Mouse (Mus musculus) midbrain, embryonic 16.5 days (tissue): ENCODE measurements around the gene Masp1. TPM values are rescaled to one million over a fixed set of nuclear protein-coding genes. Genes with fewer than 3 reads are reported as not detected.

Source experiments
- ATAC-seq: fragments of 200-750 bp; cut with Nextera tagmentation; 2 replicates; pipeline ENCODE4 v1.8.0; 2017; ENCODE audit warnings: moderate TSS enrichment
- H3K27ac ChIP-seq: fragments of 300-500 bp; sonication (generic); 2 replicates; pipeline ENCODE4 v1.5.1; 2014; ENCODE audit warnings: mild to moderate bottlenecking, low read length, mixed read lengths
- H3K27me3 ChIP-seq: fragments of 300-500 bp; sonication (generic); 2 replicates; pipeline ENCODE4 v1.6.1; 2014; ENCODE audit warnings: low read depth, low read length, mixed read lengths; ENCODE audit not compliant: control insufficient read depth, insufficient read depth
- H3K36me3 ChIP-seq: fragments of 300-500 bp; sonication (generic); 2 replicates; pipeline ENCODE4 v1.6.1; 2014; ENCODE audit warnings: mild to moderate bottlenecking, low read length, moderate library complexity, mixed read lengths; ENCODE audit not compliant: control insufficient read depth, insufficient read depth
- H3K4me1 ChIP-seq: fragments of 300-500 bp; sonication (generic); 2 replicates; pipeline ENCODE4 v1.6.1; 2014; ENCODE audit warnings: mild to moderate bottlenecking, low read length, mixed read lengths; ENCODE audit not compliant: control insufficient read depth, insufficient read depth
- H3K4me2 ChIP-seq: fragments of 300-500 bp; sonication (generic); 2 replicates; pipeline ENCODE4 v1.6.1; 2014; ENCODE audit warnings: mild to moderate bottlenecking, low read length, mixed read lengths
- H3K4me3 ChIP-seq: fragments of 300-500 bp; sonication (generic); 2 replicates; pipeline ENCODE4 v1.5.1; 2014; ENCODE audit warnings: low read depth, mild to moderate bottlenecking, low read length, moderate library complexity, mixed read lengths
- H3K9ac ChIP-seq: fragments of 300-500 bp; sonication (generic); 2 replicates; pipeline ENCODE4 v1.6.1; 2014; ENCODE audit warnings: low read depth, low read length, mixed read lengths
- H3K9me3 ChIP-seq: fragments of 300-500 bp; sonication (generic); replicated peaks from 2 replicates; pipeline ENCODE4 v1.6.1; 2014; ENCODE audit warnings: mild to moderate bottlenecking, low read length, mixed read lengths; ENCODE audit not compliant: control insufficient read depth, poor library complexity, severe bottlenecking
- WGBS: fragments of 180-500 bp; shearing (Covaris S2); extraction: QIAGEN DNeasy Blood & Tissue Kit; methylation state at CpG from one replicate; pipeline ENCODE4 v1.1.7; 2014; 5-methylcytosine and 5-hydroxymethylcytosine counted together
- polyA plus RNA-seq: library from polyadenylated mRNA; unstranded; fragments of >200 nt; fragmentation: Nextera tagmentation; extraction: Ambion mirVana; gene quantifications from 2 replicates; pipeline ENCODE4 v1.2.1, GENCODE M21; 2015

The Masp1 gene
- 26.8 and 29.6 TPM in 2 replicates for polyA plus RNA-seq

DNA sequence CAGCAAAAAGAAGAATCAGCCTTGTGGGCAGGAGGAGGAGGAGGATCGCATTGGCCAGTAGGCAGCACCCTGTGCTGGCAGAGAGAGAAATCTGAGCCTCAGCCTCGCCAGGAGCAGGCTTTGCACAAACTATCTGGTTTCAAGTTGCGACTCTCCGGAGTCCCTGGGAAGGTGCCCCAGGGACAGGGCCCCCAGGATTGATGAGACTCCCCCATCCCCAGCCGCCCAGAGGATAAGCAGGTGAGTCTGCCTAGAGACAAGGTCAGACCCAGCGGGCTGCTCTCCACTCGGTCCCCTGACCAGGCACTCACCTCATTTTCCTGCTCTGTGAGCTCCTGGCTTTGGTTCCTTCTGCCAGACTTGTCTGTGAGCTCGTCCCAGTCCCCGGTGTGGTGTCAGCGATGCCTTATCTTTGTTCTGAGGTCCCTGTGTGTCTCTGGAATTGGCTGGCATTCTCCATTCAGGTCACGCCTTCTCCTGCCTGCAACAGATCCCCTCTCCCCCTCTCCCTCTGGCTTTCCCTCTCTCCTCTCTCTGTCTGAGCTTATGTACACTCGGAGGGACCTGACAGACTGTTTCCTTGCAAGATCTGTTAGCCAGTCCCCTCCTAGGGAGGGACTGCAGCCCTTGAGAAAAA lies at the start of gene Masp1, which contains the start of gene Rtp4:
TSS of gene Masp1 (minus strand) at position 581 of the 637 bp plus-strand sequence.
TSS of gene Rtp4 (plus strand) at position 57 of the 637 bp plus-strand sequence.
- Histone ChIP-seq H3K27ac (peak within 1 kb of the TSS; percentile 90), H3K27me3 (no peaks in the 10 kb centered on the region), H3K9me3 (peaks cover 2% of the 10 kb centered on the region; the same call in 1 of the 2 replicates), H3K9ac (peak within 1 kb of the TSS; percentile 75), H3K4me1 (peaks cover 32% of the 10 kb centered on the region), H3K4me3 (peak within 1 kb of the TSS; percentile 49), H3K36me3 (no peaks in the 10 kb centered on the region), H3K4me2 (peak within 1 kb of the TSS; percentile 74)
- WGBS: 0% methylated on average over 12 of the region's 12 CpGs
- ATAC-seq: peak; percentile 84

DNA sequence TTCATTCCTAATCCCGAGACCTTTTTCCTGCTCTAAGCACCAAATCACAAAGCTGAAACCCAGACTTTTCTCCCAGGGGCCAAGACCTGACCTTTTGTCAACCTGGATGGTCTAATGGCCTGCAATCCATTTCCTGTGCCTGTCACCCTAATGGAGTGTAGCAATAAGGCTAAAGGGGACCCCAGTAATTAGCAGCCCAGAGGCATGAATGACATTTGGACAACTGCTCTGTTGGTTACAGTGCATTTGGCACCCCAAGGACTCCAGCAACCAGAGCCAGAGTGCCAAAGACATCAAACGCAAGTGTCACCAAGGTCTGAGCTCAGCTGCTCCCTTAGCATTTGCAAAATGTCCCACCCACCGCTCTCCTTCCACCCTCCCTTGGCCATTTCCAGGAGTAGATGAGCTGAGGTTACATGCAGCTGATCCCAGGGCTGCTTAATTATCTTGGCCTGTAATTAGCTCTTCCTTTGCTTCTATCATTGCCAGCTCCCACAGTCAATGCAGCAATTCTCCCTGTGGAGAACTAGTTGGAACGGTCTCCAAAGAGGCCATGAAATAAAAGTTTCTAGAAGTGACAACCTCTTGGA lies 47.8 kb upstream of the Masp1 start:
- H3K27me3 ChIP-seq: no peaks in the 10 kb centered on the region
- 76% methylated on average over 4 of the region's 4 CpGs for WGBS
- no peak overlapping the region for H3K27ac ChIP-seq
- H3K9ac ChIP-seq: no peak overlapping the region
- no peak overlapping the region for H3K4me2 ChIP-seq
- no peaks in the 10 kb centered on the region for H3K9me3 ChIP-seq
- no peak for ATAC-seq
- no peaks in the 10 kb centered on the region for H3K4me1 ChIP-seq
- H3K4me3 ChIP-seq: no peak overlapping the region
- H3K36me3 ChIP-seq: no peaks in the 10 kb centered on the region

- Histone ChIP-seq H3K9ac (no peak overlapping the region), H3K4me2 (no peak overlapping the region), H3K36me3 (no peaks in the 10 kb centered on the region), H3K4me1 (no peaks in the 10 kb centered on the region), H3K27ac (no peak overlapping the region), H3K4me3 (no peak overlapping the region), H3K27me3 (no peaks in the 10 kb centered on the region), H3K9me3 (no peaks in the 10 kb centered on the region)
- WGBS: 87% methylated on average over 2 of the region's 2 CpGs
- ATAC-seq: no peak
These were observed 37.1 kb upstream of the Masp1 start for GRCm38 (mm10) chr16:23557669-23558068.

- H3K4me2 ChIP-seq: no peak overlapping the region
- H3K36me3 ChIP-seq: no peaks in the 10 kb centered on the region
- 93% methylated on average over 5 of the region's 5 CpGs for WGBS
- no peaks in the 10 kb centered on the region; the same call in 1 of the 2 replicates for H3K27me3 ChIP-seq
- H3K27ac ChIP-seq: no peak overlapping the region
- H3K4me3 ChIP-seq: no peak overlapping the region
- H3K4me1 ChIP-seq: no peaks in the 10 kb centered on the region
- ATAC-seq: no peak
- no peak overlapping the region for H3K9ac ChIP-seq
- H3K9me3 ChIP-seq: no peaks in the 10 kb centered on the region
These were observed 36.6 kb upstream of the Masp1 start for GRCm38 (mm10) chr16:23557195-23557594.

GRCm38 (mm10) chr16:23554673-23555072 lies 34.1 kb upstream of the Masp1 start:
- Histone ChIP-seq H3K36me3 (no peaks in the 10 kb centered on the region), H3K27me3 (no peaks in the 10 kb centered on the region; the same call in 1 of the 2 replicates), H3K4me3 (no peak overlapping the region), H3K27ac (no peak overlapping the region), H3K9ac (no peak overlapping the region), H3K4me2 (no peak overlapping the region), H3K4me1 (no peaks in the 10 kb centered on the region), H3K9me3 (no peaks in the 10 kb centered on the region)
- 80% methylated on average over 5 of the region's 5 CpGs for WGBS
- ATAC-seq: no peak

DNA sequence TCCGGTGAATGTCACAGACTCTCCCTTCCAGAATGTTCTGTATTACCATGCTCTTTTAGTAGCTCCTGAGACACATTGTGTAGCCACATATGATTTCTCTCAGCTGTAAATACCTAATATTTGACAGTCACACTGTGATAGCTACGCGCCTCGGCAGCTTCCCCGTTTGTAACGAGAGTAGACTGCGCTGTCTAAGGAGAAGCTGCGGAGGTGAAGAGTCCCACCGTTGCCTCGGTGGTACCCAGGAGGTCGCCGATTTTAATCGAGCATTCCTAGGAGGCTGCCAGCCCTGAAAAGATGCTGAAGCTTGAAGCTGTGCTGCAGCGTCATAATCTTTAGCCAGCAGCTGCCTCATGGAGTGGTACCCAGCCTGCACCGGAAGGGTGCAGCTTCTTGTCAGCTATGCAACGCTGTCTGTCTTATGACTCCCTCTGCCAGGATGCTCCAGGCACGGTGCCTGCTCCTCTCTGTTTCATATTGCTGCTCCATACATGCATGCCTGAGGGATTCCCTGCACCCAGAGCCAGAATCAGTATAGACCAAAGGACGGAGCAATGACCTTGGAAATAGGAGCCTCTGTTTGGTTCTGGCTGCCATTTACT lies 30.5 kb upstream of the Masp1 start:
- H3K36me3 ChIP-seq: no peaks in the 10 kb centered on the region
- H3K4me2 ChIP-seq: no peak overlapping the region
- WGBS: 75% methylated on average over 18 of the region's 18 CpGs
- H3K27ac ChIP-seq: no peak overlapping the region
- H3K9me3 ChIP-seq: no peaks in the 10 kb centered on the region
- H3K4me1 ChIP-seq: no peaks in the 10 kb centered on the region
- 0 out of 2 replicates have a peak overlapping the region, but pooled peaks have one; percentile 14 for H3K9ac ChIP-seq
- H3K27me3 ChIP-seq: no peaks in the 10 kb centered on the region; the same call in 1 of the 2 replicates
- peak; percentile 69 for ATAC-seq
- no peak overlapping the region for H3K4me3 ChIP-seq

DNA sequence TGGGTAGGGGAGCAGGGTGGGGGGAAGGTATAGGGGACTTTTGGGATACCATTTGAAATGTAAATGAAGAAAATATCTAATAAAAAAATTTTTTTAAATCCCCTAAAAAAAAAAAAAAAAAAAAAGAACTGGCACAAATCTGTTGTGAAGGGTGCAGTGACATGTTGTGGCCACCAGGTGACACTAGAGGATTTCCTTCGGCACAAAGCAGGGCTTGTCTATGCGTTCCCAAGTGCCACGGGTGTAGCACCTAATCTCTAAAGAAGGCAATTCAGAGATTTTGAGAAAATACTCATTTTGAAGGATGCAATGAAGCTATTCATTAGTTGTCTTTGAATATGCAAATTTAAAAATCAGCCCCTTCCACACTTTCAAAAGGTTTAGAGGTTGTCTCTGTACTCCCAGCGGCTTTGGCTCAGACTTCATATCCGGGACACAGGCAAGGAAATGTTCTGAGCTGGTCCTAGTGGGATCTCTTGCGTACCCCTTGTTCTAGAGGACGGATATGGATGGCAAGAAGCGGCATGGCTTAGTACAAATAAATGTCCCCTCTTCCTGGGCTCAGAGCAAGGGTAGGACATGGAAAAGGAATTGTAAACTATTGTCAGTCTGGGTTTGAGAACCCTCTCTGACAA lies 29.8 kb upstream of the Masp1 start:
- Histone ChIP-seq H3K4me2 (no peak overlapping the region), H3K9me3 (no peaks in the 10 kb centered on the region), H3K9ac (no peak overlapping the region), H3K27ac (no peak overlapping the region), H3K4me3 (no peak overlapping the region), H3K27me3 (no peaks in the 10 kb centered on the region; the same call in 1 of the 2 replicates), H3K36me3 (no peaks in the 10 kb centered on the region), H3K4me1 (no peaks in the 10 kb centered on the region)
- WGBS: 42% methylated on average over 8 of the region's 8 CpGs
- ATAC-seq: peak; percentile 87

DNA sequence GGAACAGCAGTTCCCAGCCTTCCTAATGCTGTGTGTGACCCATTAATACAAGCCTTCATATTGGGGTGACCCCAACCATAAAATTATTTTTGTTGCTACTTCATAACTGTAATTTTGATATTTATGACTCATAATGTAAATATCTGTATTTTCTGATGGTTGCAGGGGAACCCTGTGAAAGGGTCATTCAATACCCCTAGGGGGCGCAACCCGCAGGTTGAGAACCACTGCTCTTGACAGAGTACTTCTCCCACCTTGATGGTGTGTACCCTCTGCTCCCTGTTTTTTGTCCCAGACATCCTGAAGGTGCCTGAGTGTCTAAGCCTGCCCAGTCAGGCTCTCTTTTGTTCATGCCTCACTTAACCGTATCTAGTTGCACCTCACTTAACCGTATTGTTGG lies 27.2 kb upstream of the Masp1 start:
- H3K4me3 ChIP-seq: no peak overlapping the region
- ATAC-seq: no peak
- no peaks in the 10 kb centered on the region for H3K4me1 ChIP-seq
- no peak overlapping the region for H3K4me2 ChIP-seq
- no peak overlapping the region for H3K27ac ChIP-seq
- 86% methylated on average over 4 of the region's 4 CpGs for WGBS
- H3K9ac ChIP-seq: no peak overlapping the region
- H3K27me3 ChIP-seq: no peaks in the 10 kb centered on the region; the same call in 1 of the 2 replicates
- H3K9me3 ChIP-seq: no peaks in the 10 kb centered on the region
- H3K36me3 ChIP-seq: no peaks in the 10 kb centered on the region
